Mouse (Mus musculus): Measurements from ENCODE around the gene Wdr4. TPM values are rescaled to one million over a fixed set of nuclear protein-coding genes. Genes with fewer than 3 reads are reported as not detected.

The Wdr4 gene
- total and polyA plus RNA-seq, 2 experiments from 2014 or later = 28.7 to 55.7 TPM

DNA sequence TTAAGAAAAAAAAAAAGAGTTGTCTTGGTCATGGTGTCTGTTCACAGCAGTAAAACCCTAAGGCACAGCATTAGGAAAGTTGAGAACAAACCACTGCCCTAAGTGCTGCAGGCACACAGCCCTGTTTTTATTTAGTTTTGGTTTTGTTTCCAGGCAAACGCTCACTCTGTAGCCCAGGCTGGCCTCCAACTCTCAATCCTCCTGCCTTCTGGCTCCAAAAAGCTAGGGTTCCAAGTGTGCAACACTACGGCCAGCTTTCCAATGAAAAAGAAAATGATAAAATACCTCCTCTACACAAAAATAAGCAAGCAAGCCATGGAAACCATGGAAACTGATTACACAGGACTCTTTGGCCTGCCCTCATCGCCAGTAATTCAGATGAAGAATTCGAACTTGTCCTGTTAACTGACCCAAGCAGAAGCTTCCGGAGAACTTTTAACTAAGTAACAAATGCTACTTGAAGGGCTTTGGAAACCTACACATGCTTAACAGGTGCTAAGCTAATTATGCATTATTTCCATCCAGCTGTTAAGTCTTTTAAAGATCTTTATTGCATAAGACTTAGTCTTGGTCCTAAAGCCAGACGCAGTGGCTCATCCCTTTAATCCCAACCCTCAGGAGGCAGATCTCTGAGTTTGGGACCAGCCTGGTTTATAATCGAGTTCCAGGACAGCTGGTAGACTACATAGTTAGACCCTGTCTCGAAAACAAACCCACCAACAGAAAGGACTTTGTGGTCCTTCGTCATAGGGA, 26.8 kb upstream of the Wdr4 start:
- no peaks in the 10 kb centered on the region for H3K27me3 ChIP-seq (ENCODE audit: insufficient read depth, low read length)
- H3K9ac ChIP-seq = no peak overlapping the region
- WGBS = 84% methylated on average over 9 of the region's 9 CpGs
- no peak for DNase-seq
- no peaks in the 10 kb centered on the region for H3K9me3 ChIP-seq (ENCODE audit: low read length)
- no peak for TF ChIP-seq CTCF (IDR thresholded peaks at IDR 0.05; ENCODE audit: low read depth)
- no peak overlapping the region for H3K4me3 ChIP-seq (ENCODE audit: low read depth, low read length)
- ATAC-seq = no peak
- no peak overlapping the region for H3K4me2 ChIP-seq (ENCODE audit: low read depth)
- no peaks in the 10 kb centered on the region for H3K36me3 ChIP-seq (ENCODE audit: insufficient read depth)
- no peaks in the 10 kb centered on the region for H3K4me1 ChIP-seq (ENCODE audit: insufficient read depth)
- no peak overlapping the region for H3K27ac ChIP-seq (ENCODE audit: low read depth, low read length)

DNA sequence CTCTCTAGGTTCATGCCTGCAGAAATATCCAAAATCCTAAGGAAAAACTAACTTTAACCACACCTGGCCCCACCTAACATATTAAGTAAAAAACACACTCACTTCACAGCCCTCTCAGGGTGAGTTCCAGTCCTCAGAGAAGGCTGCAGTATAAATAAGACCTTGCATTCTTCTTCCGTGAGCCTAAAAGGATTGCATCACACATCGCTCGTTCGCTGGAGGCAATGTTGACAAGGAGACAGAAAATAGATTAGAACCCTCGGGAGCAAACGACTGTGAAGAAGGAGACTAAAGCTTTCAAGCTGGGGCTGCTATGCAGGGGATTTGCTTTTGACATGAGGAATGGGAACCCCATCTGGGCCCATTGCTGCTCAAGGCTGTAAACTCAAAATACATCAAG, 23.8 kb upstream of the Wdr4 start:
- 16% methylated on average over 6 of the region's 6 CpGs for WGBS

DNA sequence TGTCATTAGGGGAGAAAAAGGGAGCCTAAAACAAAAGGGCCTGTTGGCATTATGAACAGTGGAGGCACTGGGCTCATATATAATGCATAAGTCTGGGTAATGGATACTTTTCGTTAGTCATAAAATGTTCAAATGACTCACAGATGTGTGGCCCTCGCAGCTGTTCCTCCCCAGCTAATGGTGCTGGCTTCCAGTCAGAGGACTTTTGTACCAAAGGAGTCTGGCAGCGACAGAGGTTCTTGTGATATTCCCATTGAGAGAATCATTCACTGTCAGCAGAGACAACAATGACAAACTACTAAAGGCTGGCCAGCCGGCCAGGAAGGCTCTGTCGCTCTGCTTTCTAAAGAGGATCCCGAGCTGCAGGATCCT, 21.7 kb upstream of the Wdr4 start:
- WGBS = 16% methylated on average over 6 of the region's 6 CpGs
- Histone ChIP-seq H3K9me3 (ENCODE audit: low read length) (no peaks in the 10 kb centered on the region), H3K4me2 (ENCODE audit: low read depth) (no peak overlapping the region), H3K27me3 (ENCODE audit: insufficient read depth, low read length) (no peaks in the 10 kb centered on the region), H3K9ac (no peak overlapping the region), H3K36me3 (ENCODE audit: insufficient read depth) (no peaks in the 10 kb centered on the region), H3K4me1 (ENCODE audit: insufficient read depth) (no peaks in the 10 kb centered on the region), H3K4me3 (ENCODE audit: low read depth, low read length) (no peak overlapping the region), H3K27ac (ENCODE audit: low read depth, low read length) (peak overlapping the region; percentile 60; the same call in 1 of the 2 replicates)
- DNase-seq (peak; percentile 57), ATAC-seq (peak; percentile 54; the same call in 1 of the 2 replicates)
- TF ChIP-seq CTCF (IDR thresholded peaks at IDR 0.05; ENCODE audit: low read depth) = no peak

More for the DNA sequence above, 23.8 kb upstream of the Wdr4 start:
- DNase-seq = no peak
- Histone ChIP-seq H3K27me3 (ENCODE audit: insufficient read depth, low read length) (no peaks in the 10 kb centered on the region), H3K9ac (no peak overlapping the region), H3K4me1 (ENCODE audit: insufficient read depth) (no peaks in the 10 kb centered on the region), H3K4me3 (ENCODE audit: low read depth, low read length) (no peak overlapping the region), H3K27ac (ENCODE audit: low read depth, low read length) (no peak overlapping the region), H3K9me3 (ENCODE audit: low read length) (no peaks in the 10 kb centered on the region), H3K4me2 (ENCODE audit: low read depth) (no peak overlapping the region), H3K36me3 (ENCODE audit: insufficient read depth) (no peaks in the 10 kb centered on the region)
- no peak for TF ChIP-seq CTCF (IDR thresholded peaks at IDR 0.05; ENCODE audit: low read depth)
- ATAC-seq = no peak

DNA sequence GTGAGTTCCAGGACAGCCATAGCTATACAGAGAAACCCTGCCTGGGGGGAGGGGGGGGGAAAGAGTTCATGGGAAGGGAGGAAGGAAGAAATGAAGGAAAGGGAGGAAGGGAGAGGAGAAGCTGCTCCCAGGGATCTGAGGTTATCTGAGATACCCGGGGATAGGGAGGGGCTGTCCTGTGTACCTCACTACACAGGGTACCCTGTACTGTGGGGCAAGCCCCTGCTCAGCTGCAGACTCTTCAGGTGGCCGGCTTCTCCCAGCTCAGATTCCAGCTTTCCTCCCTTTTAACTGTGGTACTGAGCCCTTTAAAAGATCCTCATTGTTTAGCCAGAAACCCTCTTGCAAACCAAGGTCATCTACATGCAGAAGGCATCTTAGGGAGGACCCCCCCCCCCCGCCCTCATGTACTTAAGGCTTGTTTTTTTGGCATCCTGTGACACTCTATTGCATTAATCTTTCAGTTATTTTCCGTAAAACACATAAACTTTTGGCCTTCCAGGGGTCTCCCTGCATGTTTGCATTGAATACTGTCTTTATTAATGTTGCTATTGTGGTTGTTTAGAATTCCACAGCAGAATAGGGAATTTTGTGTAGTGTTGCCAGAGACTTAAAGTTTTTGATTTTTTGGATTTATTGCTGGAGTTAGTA, 21.2 kb upstream of the Wdr4 start:
- H3K4me2 ChIP-seq (ENCODE audit: low read depth) = no peak overlapping the region
- H3K4me1 ChIP-seq (ENCODE audit: insufficient read depth) = peaks cover 2% of the 10 kb centered on the region; the same call in 1 of the 2 replicates
- no peaks in the 10 kb centered on the region for H3K9me3 ChIP-seq (ENCODE audit: low read length)
- no peaks in the 10 kb centered on the region for H3K36me3 ChIP-seq (ENCODE audit: insufficient read depth)
- no peaks in the 10 kb centered on the region for H3K27me3 ChIP-seq (ENCODE audit: insufficient read depth, low read length)
- no peak overlapping the region for H3K9ac ChIP-seq
- no peak; the same call in 1 of the 2 replicates for ATAC-seq
- no peak for DNase-seq
- no peak overlapping the region for H3K4me3 ChIP-seq (ENCODE audit: low read depth, low read length)
- no peak for TF ChIP-seq CTCF (IDR thresholded peaks at IDR 0.05; ENCODE audit: low read depth)
- WGBS = 35% methylated on average over 4 of the region's 4 CpGs
- H3K27ac ChIP-seq (ENCODE audit: low read depth, low read length) = no peak overlapping the region

DNA sequence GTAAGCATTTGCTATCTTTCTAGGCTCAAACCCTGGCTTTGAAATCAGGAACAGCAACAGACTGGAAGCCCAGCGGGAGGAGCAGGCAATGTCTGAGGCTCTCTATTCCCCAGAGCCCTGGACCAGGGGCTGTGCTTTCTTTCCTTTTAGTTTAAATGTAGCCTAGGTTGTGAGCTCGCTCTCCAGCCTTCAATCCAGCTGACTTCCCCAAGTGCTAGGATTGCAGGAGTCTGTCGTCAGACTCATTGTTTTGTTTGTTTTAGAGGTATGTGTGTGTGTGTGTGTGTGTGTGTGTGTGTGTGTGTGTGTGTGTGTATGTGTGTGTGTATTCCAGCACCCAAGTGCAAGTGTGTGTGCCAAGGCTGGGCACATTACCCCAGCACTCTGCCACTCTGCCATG, 20.3 kb upstream of the Wdr4 start:
- H3K4me2 ChIP-seq (ENCODE audit: low read depth) = no peak overlapping the region
- H3K4me3 ChIP-seq (ENCODE audit: low read depth, low read length) = no peak overlapping the region
- H3K27ac ChIP-seq (ENCODE audit: low read depth, low read length) = peak overlapping the region; percentile 40; the same call in 1 of the 2 replicates
- WGBS = 40% methylated on average over 3 of the region's 3 CpGs
- no peak for TF ChIP-seq CTCF (IDR thresholded peaks at IDR 0.05; ENCODE audit: low read depth)
- peaks cover 10% of the 10 kb centered on the region for H3K4me1 ChIP-seq (ENCODE audit: insufficient read depth)
- H3K27me3 ChIP-seq (ENCODE audit: insufficient read depth, low read length) = no peaks in the 10 kb centered on the region
- DNase-seq (no peak), ATAC-seq (no peak)
- no peaks in the 10 kb centered on the region for H3K9me3 ChIP-seq (ENCODE audit: low read length)
- no peaks in the 10 kb centered on the region for H3K36me3 ChIP-seq (ENCODE audit: insufficient read depth)
- no peak overlapping the region for H3K9ac ChIP-seq

DNA sequence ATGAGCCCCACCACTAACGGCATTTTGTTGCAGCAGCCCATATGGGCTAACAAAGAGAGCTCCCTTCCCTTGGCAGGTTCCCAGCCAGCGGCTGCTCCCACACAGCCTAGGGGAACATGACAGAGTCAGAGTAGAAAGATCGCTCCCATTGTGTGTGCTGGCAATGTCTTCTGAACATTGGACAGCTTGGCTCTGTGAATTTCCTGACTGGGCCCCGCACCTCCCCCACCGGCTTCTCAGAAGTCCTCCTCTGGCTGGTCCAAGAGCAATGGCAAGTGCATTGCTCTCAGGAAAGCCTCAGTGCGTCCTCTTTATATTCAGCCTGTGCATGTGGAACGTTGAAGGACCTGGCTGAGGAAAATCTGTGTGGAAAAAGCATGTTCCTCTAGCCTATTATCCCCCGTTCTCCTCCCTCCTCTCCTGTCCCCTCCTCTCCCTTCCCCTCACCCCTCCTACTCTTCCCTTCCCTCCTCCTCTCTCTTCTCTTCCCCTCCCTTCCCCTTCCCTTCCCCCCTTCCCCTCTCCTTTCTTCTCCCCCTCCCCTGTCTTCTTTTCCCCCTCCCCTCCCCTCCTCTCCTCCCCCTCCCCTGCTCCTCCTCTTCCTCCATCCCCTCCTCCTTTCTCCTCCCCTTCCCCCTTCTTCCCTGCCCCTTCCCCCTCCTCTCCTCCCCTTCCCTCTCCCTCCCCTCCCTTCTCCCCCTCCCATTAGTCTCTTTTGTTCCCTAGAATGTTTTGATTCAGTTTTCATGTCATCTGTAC, 16.3 kb upstream of the Wdr4 start:
- Histone ChIP-seq H3K36me3 (ENCODE audit: insufficient read depth) (peaks cover 2% of the 10 kb centered on the region), H3K4me2 (ENCODE audit: low read depth) (peak overlapping the region; percentile 29), H3K27ac (ENCODE audit: low read depth, low read length) (peak overlapping the region; percentile 93), H3K9me3 (ENCODE audit: low read length) (no peaks in the 10 kb centered on the region), H3K9ac (0 out of 2 replicates have a peak overlapping the region, but pooled peaks have one; percentile 39), H3K4me3 (ENCODE audit: low read depth, low read length) (no peak overlapping the region), H3K4me1 (ENCODE audit: insufficient read depth) (peaks cover 13% of the 10 kb centered on the region), H3K27me3 (ENCODE audit: insufficient read depth, low read length) (no peaks in the 10 kb centered on the region)
- 5% methylated on average over 8 of the region's 8 CpGs for WGBS
- ATAC-seq = peak; percentile 96
- no peak for TF ChIP-seq CTCF (IDR thresholded peaks at IDR 0.05; ENCODE audit: low read depth)
- DNase-seq = peak; percentile 89
